Mouse (Mus musculus) cerebellum, adult 9-10 months (tissue): ENCODE data around the gene Pik3cd.

ENCODE experiments used
- DNase-seq: peaks from one replicate; pipeline ENCODE4 v3.0.0; 2022

Pik3cd gene

DNA sequence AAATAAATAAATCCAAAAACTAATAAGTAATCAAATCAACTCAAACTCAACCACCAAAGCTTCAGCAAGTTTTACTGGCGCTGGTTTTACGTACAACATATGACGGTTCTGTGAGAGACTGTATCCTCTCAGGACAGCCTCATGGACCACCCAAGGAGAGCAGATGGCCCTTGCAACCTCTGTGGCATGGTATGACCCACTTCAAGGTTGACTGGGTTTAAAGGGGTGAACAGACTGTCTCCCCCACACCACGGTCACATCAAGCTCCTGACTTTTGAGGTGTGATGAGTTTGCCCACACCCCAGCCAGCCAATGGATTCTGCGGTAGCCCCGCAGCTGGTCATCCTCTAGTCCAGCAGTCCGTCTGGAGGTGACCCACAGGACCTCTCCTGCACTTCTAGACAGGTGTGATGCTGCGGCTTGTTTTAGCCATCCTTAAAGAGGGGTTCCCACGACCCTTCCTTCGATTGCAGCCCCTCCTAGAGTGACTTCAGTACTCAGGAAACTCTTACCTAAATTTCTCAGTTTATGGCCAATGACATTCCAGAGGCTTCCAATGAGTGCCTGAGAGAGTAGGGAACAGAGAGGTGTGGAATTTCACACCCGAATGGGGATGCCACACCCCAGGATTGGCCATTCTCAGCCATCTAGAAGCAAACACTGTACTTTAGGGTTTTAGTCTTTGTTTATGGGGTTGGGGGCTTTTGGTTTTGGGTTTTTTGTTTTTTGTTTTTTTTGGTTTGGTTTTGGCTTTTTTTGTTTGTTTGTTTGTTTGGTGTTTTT lies 17.3 kb downstream of the Pik3cd start:
- no peak for DNase-seq

DNA sequence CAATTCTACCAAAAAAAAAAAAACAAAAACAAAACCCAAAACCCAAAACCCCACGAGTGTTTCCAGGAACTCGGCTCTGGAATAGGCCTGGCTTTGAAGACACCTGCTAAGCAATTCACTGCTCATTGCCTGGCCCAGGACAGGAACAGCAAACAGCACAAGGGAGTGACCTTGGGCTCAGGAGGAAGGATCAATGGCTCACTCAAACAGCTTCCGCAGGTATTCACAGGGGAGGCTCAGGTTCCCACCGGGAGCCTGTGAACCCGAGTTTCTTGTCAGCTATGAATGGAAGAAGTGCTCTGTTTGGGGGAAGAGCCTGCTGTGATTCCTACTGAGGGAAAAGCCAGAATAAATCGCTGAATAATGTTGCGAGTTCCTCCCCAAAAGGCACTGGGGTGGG lies 18.5 kb downstream of the Pik3cd start:
- no peak for DNase-seq

- DNase-seq: no peak
Measured at GRCm38 (mm10) chr4:149679056-149679770, 23.2 kb downstream of the Pik3cd start.

DNA sequence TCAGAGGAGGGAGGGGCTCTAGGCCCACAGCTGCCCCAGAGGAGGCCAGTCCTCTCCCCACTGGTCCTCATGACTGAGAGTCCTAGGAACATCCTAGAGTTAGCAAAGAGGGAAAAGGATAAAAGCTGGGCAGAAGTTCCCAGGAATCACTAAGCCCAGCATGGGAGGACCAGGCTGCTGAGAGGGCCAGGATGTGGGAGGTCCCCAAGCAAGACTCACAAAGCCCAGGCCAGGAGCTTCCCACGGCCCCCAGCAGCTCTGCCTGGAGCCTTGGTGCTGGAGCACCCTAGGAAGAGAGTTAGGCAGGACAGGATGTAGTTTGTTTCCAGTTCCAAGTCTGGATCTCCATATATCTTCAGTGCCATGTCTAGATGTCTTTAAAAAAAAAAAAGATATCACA lies 24.4 kb downstream of the Pik3cd start:
- DNase-seq: no peak

GRCm38 (mm10) chr4:149675378-149676261 lies 26.8 kb downstream of the Pik3cd start:
- peak; percentile 81 for DNase-seq

DNA sequence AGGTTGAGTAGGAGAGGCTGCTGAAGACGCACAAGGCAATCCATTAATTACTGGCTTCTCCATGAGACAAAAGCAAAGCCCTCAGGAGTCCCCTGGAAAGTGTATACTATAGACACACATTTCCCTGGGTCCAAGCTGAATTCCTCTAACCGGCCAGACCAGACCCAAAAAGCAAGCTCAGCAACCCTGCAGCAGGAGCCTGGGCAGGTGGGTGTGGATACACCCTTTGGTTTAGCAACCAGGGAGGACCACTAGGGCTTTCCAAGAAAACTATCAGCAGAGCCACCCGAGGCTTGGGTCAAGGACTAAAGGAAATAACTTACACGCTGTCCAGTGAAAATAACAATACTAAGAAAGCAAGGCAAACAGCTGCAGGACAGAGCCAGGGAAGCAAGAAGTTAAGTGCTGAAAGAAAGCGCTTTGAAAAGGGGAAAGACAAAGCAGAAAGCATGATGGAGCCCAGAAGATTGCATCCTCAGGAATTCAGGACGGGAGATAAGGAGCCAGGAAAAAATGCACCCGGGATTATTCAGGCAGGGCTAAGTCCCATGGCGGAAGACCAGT lies 27.5 kb downstream of the Pik3cd start:
- no peak for DNase-seq

- no peak for DNase-seq
Measured at GRCm38 (mm10) chr4:149672747-149673146, 29.6 kb downstream of the Pik3cd start.

- DNase-seq: no peak
Measured at GRCm38 (mm10) chr4:149671175-149671574, 31.2 kb downstream of the Pik3cd start.

DNA sequence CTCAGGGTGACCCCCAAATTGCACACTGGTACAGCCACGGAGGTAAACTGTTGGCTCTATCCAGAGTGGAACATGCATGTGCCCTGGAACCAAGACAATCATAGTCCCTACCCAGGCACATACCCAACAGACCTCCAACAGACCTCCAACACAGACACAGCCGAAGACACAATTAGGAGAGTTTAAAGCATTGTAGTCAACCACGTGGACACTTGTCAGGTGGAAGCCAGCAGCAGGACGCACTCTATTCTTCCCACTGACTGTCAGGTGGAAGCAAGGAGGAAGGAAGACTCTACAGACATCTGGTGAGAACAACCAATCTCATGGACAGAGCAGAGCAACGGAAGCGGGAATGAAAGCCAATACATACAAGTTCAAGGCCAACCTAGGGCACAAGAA lies 36.7 kb downstream of the Pik3cd start:
- no peak for DNase-seq

DNA sequence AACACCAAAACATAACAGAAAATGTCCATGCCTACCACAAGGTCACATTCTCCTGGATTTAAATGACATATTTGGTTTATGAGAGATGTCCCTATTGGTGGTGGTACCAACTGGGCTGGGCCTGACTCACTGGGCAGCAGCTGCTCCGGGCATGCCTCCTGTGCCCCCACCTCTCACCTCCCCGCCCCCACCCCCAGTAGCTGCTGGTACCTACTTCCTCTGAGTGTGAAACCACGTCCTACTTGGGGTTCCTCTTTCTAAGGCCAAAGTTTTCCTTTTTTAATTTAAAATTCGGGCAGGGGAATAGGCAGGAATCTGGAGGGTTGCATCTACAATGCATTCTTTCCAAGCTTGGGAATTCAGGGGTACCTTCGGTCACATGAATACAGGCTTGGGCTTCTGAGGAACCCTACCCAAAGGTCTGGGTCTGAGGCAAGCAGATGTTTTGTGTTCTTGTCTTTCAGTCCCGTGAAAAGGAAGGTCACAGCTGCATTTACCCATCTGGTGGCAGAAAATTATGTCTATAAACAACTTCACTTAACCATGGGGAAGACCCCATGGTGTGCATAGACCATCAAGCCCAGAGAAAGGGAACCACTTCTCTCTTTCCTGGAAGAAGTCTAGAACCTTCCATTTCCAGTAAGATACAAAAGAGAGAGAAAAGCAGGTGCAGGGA lies 37.2 kb downstream of the Pik3cd start:
- DNase-seq: no peak

- no peak for DNase-seq
Measured at GRCm38 (mm10) chr4:149663849-149664503, 38.4 kb downstream of the Pik3cd start.

DNA sequence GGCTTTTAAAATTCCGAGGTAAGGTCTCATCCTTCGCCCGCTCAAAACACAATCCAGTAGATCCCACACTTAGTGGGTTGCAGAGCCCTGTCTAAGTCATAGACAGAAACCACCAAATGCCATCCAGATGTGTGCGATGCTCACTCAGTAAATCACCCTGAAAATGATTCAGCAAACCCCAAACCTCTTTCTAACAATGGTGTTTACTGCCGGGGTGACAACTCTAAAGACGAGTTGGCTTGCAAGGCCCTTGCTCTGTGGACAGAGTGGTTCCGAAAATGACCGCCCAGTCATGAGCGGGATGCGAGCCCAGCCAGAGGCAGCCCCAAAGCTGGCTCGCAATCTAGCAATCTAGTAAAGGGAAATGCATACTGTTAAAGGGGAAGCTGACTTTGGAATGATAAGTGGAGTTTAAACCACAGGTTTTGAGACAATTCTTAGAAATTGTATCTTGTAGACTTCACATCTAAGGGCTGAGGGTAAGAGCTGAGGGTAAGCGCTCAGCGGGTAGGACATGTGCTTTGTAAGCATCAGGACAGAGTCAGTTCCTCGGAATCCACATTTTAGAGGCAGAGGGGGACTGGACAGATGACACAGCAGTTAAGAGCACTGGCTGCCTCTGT lies 40.3 kb downstream of the Pik3cd start:
- DNase-seq: no peak

GRCm38 (mm10) chr4:149660598-149660997 lies 41.8 kb downstream of the Pik3cd start:
- no peak for DNase-seq

- DNase-seq: no peak
Measured at GRCm38 (mm10) chr4:149659495-149660116, 42.8 kb downstream of the Pik3cd start.

DNA sequence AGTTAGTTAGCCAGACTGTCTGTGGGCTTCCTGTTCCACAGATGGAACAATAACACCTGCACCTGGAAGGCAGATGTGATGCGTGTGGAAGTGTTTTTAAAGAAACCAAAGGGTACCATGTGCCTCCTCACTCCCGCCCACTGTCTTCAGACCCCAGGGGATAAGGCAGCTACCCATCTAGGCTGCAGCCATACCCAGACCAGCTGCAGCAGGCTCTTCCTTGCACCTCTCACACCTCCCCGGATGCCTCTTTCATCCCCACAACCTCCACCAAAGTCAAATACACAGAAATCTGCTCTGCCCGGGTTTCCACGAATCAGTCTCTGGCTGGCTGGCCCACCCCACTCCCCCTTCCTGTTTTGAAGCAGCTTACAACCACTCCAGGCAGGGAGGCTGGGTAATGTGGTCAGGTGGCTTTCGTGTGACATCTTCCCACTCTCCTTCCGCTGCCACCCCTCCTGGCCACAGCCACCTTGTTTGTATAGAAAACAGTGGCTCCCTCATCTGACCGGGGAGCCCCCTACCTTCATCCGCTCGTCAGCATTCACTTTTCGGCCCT lies 44.4 kb downstream of the Pik3cd start:
- no peak for DNase-seq

DNA sequence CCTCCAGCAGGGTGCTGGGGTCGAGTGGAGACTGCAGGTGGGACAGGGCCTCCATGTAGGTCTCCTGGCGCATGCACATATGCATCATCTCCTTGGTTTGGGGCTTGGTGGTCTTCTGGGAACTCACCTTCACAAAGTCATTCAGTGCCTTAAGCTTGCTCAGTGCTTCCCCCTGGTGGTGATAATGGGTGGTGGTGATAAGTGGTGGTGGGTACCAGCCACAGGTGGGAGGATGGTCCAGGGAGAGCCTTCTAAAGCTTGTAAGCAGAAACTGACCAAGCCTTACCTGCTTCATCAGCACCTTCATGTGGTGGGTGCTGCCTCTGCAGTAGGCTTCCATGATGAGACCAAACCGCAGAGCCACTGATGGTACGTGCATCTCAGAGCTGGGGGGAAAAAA lies 48.1 kb downstream of the Pik3cd start:
- DNase-seq: peak; percentile 61

DNA sequence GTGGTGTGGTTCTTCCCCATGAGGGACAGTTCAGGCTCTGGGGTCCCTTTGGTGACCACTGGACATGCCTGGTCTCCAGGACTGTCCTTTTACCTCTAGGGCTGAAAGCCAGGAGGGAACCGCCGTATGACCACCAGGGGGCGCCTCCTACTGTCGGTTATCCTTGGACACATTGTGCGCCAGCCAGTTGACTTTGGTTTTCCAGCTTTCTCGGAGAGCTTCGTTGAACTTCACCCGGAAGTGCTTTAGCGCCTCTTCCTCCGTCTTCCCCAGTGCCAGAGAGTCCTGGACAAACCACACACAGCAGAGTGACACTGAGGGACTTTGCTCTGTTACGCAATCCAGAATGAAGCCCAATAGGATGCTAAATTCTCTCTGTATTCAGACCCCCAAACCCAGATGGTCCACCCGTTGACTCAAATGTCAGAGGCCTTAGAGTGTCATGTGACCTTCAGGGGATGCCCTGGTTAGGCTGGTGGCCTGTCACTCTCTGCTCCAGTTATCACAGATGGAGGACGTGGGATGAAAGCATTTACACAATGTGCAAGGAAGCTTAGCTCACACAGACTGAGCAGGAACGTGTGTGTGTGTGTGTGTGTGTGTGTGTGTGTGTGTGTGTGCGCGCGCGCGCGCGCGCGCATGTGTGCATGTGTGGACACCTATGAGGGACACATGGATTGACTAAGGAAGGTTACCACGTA lies 51.7 kb downstream of the Pik3cd start:
- DNase-seq: peak; percentile 81

GRCm38 (mm10) chr4:149648031-149648805 lies 54.2 kb downstream of the Pik3cd start:
- no peak for DNase-seq

- no peak for DNase-seq
Measured at GRCm38 (mm10) chr4:149645761-149646160, 56.6 kb downstream of the Pik3cd start.
